Mouse (Mus musculus): ENCODE results near the gene Tmem273. TPM values are rescaled to one million over a fixed set of nuclear protein-coding genes. Genes with fewer than 3 reads are reported as not detected.

Tmem273 gene
- total and polyA plus RNA-seq, 3 experiments: not detected

DNA sequence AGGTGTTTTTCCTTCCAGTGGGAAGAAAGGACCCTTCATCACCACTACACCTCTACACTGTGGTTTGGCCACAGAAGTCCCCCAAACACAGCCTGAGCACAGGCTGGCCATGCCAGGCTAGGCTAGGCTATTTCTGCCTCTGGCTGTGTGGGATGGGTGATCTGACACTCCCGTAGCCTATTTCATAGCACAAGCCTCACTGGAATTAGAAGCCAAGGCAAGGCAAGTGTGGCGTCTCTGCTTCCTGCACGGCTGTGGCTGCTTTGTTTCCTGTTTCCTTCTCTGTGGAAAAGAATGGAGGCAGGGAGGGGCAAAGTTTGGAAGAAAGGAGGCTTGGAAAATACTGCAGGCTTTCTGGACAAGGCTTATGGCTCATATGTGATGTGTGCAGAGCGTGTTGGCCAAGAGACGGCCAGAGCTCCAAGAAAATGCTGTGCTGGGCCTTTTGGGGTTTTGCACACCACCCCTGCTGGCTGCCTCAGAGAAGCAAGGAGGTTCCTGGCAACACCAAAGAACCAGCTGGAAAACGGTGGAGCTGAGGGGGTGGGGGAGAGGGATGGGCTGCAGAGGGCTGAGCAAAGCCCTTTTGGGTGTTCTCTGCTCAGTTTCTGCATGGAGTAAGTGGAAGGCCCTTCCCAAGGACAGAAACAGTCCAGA lies 42.4 kb downstream of the Tmem273 start:
- H3K27ac ChIP-seq (ENCODE audit: control insufficient read depth, low read depth, low read length): no peak overlapping the region
- no peaks in the 10 kb centered on the region for H3K36me3 ChIP-seq (ENCODE audit: control insufficient read depth in 1 of 2, insufficient read depth in 2 of 2, low read length in 2 of 2)
- no peaks in the 10 kb centered on the region for H3K27me3 ChIP-seq (ENCODE audit: control insufficient read depth in 1 of 2, insufficient read depth in 2 of 2, low read length in 2 of 2)
- H3K9ac ChIP-seq (ENCODE audit: control insufficient read depth, low read depth, low read length, poor library complexity, severe bottlenecking): no peak overlapping the region
- H3K4me1 ChIP-seq (ENCODE audit: control insufficient read depth in 1 of 2, insufficient read depth in 2 of 2, low read length in 2 of 2): no peaks in the 10 kb centered on the region
- no peaks in the 10 kb centered on the region for H3K79me2 ChIP-seq (ENCODE audit: control insufficient read depth, insufficient read depth, low read length, poor library complexity)
- H3K4me3 ChIP-seq (ENCODE audit: control insufficient read depth in 1 of 2, insufficient read depth in 1 of 2, low read depth in 2 of 2, low read length in 2 of 2): no peak overlapping the region
- no peak for DNase-seq (ENCODE audit: low read depth, low spot score)
- no peaks in the 10 kb centered on the region for H3K9me3 ChIP-seq (replicated peaks; ENCODE audit: insufficient read depth, low read length)
- TF ChIP-seq TAL1 (IDR thresholded peaks at IDR 0.05; ENCODE audit: low read length) (no peak), GATA1 (IDR thresholded peaks at IDR 0.05; ENCODE audit: low read depth, low read length) (no peak)

DNA sequence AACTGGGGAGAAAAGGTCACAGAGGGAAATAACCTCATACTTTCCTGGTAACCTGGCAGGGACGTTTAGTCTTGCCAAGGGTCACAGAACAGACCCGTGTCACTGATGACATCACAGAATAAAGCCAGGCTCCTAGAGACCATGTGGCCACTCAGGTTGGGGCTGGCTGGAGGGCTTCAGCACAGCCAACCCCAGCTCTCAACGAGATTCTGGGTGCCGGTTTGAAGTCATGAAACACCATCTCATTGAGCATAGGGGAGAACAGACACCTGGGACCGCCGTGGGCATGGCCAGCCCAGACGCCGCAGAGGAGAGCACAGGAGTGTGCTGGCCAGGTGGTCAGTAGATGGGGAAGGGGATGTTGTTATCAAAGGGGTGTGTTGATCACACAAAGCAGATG lies 48.1 kb downstream of the Tmem273 start, which contains the start of gene Fam170b:
TSS of gene Fam170b (plus strand) at position 116 of the 400 bp plus-strand sequence.
- Histone ChIP-seq H3K27me3 (ENCODE audit: control insufficient read depth in 1 of 2, insufficient read depth in 2 of 2, low read length in 2 of 2) (no peaks in the 10 kb centered on the region), H3K27ac (ENCODE audit: control insufficient read depth, low read depth, low read length) (no peak within 1 kb of the TSS), H3K9me3 (replicated peaks; ENCODE audit: insufficient read depth, low read length) (no peaks in the 10 kb centered on the region), H3K4me1 (ENCODE audit: control insufficient read depth in 1 of 2, insufficient read depth in 2 of 2, low read length in 2 of 2) (no peaks in the 10 kb centered on the region), H3K79me2 (ENCODE audit: control insufficient read depth, insufficient read depth, low read length, poor library complexity) (no peaks in the 10 kb centered on the region), H3K4me3 (ENCODE audit: control insufficient read depth in 1 of 2, insufficient read depth in 1 of 2, low read depth in 2 of 2, low read length in 2 of 2) (no peak within 1 kb of the TSS), H3K9ac (ENCODE audit: control insufficient read depth, low read depth, low read length, poor library complexity, severe bottlenecking) (no peak within 1 kb of the TSS), H3K36me3 (ENCODE audit: control insufficient read depth in 1 of 2, insufficient read depth in 2 of 2, low read length in 2 of 2) (no peaks in the 10 kb centered on the region)
- TF ChIP-seq BHLHE40 (IDR thresholded peaks at IDR 0.05; ENCODE audit: borderline replicate concordance, low read depth, low read length) (no peak), USF2 (IDR thresholded peaks at IDR 0.05; ENCODE audit: borderline replicate concordance in 1 of 2, insufficient read depth in 1 of 2, low read depth in 1 of 2, low read length in 2 of 2) (no peak), CTCF (IDR thresholded peaks at IDR 0.05 in 2 of 3, conservative IDR thresholded peaks at IDR 0.05 in 1 of 3; ENCODE audit: control insufficient read depth in 1 of 3, insufficient read depth in 1 of 3, low read depth in 2 of 3, low read length in 3 of 3, poor library complexity in 1 of 3, severe bottlenecking in 1 of 3) (no peak), POLR2A (IDR thresholded peaks at IDR 0.05; ENCODE audit: control insufficient read depth in 1 of 2, insufficient read depth in 1 of 2, low read depth in 1 of 2, low read length in 2 of 2, poor library complexity in 1 of 2) (no peak), UBTF (IDR thresholded peaks at IDR 0.05; ENCODE audit: borderline replicate concordance, insufficient read depth, low read depth, low read length) (no peak), MEF2A (IDR thresholded peaks at IDR 0.05; ENCODE audit: extremely low read depth, insufficient replicate concordance, low read depth, low read length, poor library complexity, severe bottlenecking) (no peak), MAFK (IDR thresholded peaks at IDR 0.05; ENCODE audit: borderline replicate concordance, low read depth, low read length) (no peak)
- DNase-seq (ENCODE audit: low read depth, low spot score): no peak

DNA sequence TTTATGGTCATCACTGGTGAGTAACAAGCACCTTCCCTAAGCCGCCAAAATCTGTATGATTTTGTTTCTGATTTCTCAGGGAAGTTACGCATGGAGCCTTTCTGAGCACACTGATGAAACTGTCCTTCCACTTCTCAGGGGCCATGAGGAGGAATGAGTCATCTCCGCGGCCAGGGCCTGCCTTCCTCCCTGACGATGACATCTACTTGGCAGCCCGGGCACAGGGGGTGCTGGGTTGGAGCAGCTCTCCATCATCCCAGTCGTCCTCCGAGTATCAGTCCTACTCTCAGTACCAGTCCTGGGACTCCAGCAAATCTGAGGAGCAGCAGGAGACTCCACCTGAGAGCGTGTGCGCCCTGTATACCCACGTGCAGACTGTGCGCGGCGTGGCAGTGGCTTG lies 49.4 kb downstream of the Tmem273 start:
- H3K27ac ChIP-seq (ENCODE audit: control insufficient read depth, low read depth, low read length): no peak overlapping the region
- no peak overlapping the region for H3K4me3 ChIP-seq (ENCODE audit: control insufficient read depth in 1 of 2, insufficient read depth in 1 of 2, low read depth in 2 of 2, low read length in 2 of 2)
- H3K79me2 ChIP-seq (ENCODE audit: control insufficient read depth, insufficient read depth, low read length, poor library complexity): no peaks in the 10 kb centered on the region
- H3K9me3 ChIP-seq (replicated peaks; ENCODE audit: insufficient read depth, low read length): no peaks in the 10 kb centered on the region
- no peaks in the 10 kb centered on the region for H3K36me3 ChIP-seq (ENCODE audit: control insufficient read depth in 1 of 2, insufficient read depth in 2 of 2, low read length in 2 of 2)
- H3K27me3 ChIP-seq (ENCODE audit: control insufficient read depth in 1 of 2, insufficient read depth in 2 of 2, low read length in 2 of 2): no peaks in the 10 kb centered on the region
- no peaks in the 10 kb centered on the region for H3K4me1 ChIP-seq (ENCODE audit: control insufficient read depth in 1 of 2, insufficient read depth in 2 of 2, low read length in 2 of 2)
- TF ChIP-seq GABPA (IDR thresholded peaks at IDR 0.05; ENCODE audit: low read depth, low read length) (no peak), TAL1 (IDR thresholded peaks at IDR 0.05; ENCODE audit: low read length) (no peak), CHD2 (IDR thresholded peaks at IDR 0.05; ENCODE audit: low read length) (no peak), ZNF384 (IDR thresholded peaks at IDR 0.05; ENCODE audit: low read depth, low read length) (no peak), ELF1 (IDR thresholded peaks at IDR 0.05; ENCODE audit: low read depth, low read length) (no peak), CTCF (IDR thresholded peaks at IDR 0.05 in 2 of 3, conservative IDR thresholded peaks at IDR 0.05 in 1 of 3; ENCODE audit: control insufficient read depth in 1 of 3, insufficient read depth in 1 of 3, low read depth in 2 of 3, low read length in 3 of 3, poor library complexity in 1 of 3, severe bottlenecking in 1 of 3) (no peak), ZKSCAN1 (IDR thresholded peaks at IDR 0.05; ENCODE audit: low read depth, low read length) (no peak), ZMIZ1 (IDR thresholded peaks at IDR 0.05; ENCODE audit: low read depth, low read length) (no peak), E2F4 (IDR thresholded peaks at IDR 0.05; ENCODE audit: borderline replicate concordance, low read depth, low read length) (no peak), ZC3H11A (IDR thresholded peaks at IDR 0.05; ENCODE audit: low read depth, low read length) (no peak), JUND (IDR thresholded peaks at IDR 0.05; ENCODE audit: low read depth, low read length) (no peak), EP300 (IDR thresholded peaks at IDR 0.05; ENCODE audit: low read depth in 1 of 2, low read length in 2 of 2) (no peak), KAT2A (conservative IDR thresholded peaks at IDR 0.05; ENCODE audit: low read depth, low read length) (no peak), POLR2AphosphoS5 (IDR thresholded peaks at IDR 0.05; ENCODE audit: borderline replicate concordance, low read depth, low read length) (no peak)
- no peak overlapping the region for H3K9ac ChIP-seq (ENCODE audit: control insufficient read depth, low read depth, low read length, poor library complexity, severe bottlenecking)
- DNase-seq (ENCODE audit: low read depth, low spot score): no peak
